Mouse (Mus musculus) B cell, adult 2 months (primary cell): ENCODE measurements around the gene Myo18b.

Experiments
- DNase-seq, 2 experiments: peaks; one replicate each; pipeline ENCODE4 v3.0.0; 2022

Gene Myo18b

DNA sequence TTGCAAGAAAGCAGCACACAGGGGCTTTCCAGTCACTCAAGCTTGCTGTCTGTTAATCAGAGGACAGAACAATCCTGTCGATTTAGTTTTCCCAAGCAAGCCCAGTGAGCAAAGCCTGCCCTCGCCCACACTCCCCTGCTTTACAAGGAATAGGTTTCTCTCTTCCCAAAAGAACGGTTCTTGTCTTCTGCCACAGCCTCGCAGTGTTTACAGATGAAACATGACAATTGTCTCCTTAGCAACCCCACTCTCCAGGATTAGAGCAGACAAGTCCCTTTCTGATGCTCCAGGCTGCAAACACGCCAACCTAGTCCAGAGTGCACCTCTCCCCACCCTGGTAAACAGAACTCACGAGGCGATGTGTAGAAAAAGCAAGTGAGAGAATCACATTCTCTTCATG lies 230.5 kb downstream of the Myo18b start:
- DNase-seq: no peak

DNA sequence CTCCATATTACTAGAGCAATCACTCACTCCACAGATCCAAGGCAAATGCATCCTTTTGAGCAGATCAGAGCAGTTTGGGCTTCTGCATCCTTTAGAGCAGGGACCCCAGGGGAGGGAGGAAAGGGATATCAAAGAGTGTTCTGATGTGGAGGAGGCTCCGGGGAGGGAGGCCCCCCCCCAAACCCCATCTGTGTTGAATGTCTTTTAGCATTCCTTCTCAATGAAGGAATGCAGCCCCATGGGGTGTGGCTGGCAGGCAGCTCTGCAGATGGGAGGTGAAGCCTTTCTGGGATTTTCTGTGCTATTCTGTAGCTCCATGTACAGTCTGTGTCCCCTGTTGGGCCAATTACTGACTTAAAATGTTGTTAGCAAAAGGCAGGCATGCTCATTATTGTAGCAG lies 232.5 kb downstream of the Myo18b start:
- no peak for DNase-seq

DNA sequence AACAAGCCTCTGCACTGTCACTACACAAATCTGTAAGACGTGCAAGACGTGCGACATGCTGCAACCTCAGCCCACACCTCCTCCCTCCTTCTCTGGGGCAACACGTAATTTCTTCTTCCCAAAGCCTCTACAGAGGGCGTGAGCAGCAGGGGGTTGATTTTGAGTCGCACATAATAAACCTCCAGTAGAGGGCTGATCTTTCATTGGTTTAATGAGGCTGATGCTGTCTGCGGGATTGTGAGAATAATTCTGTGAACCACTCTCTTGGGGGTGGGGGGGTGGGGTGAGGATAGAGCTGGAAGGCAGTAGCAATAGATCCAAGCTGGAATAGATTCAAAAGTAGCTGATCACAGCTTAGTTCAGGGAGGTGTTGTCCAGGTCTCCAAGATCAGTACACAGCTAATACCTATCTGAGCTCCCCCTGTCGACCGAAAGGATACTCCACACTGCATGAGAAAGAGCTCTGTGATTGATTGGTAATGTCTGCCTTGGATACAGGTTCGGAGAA lies 235.2 kb downstream of the Myo18b start:
- no peak for DNase-seq

DNA sequence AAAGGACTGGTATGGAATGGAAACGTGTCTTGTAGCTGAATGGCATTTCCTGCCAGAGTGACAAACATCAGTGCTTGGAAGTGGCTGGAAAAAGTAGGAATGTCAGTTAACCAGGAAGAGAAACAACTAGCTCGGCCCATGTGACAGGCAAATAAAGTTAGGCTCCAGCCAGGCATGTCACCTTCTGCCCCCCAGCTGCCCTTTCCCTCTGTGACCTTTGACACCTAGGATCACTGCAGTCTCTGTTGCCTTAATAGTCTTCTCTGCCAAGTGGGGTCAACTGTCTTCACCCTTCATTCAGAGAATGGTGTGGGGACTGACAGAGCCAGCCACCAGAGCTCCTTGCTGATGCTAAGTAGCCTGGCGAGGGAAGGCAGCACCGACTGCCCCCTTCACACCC lies 236.9 kb downstream of the Myo18b start:
- no peak for DNase-seq

GRCm38 (mm10) chr5:112656811-112657210 lies 239.4 kb downstream of the Myo18b start:
- no peak for DNase-seq

- no peak for DNase-seq
Observed at GRCm38 (mm10) chr5:112655986-112656541, 240.1 kb downstream of the Myo18b start.

DNA sequence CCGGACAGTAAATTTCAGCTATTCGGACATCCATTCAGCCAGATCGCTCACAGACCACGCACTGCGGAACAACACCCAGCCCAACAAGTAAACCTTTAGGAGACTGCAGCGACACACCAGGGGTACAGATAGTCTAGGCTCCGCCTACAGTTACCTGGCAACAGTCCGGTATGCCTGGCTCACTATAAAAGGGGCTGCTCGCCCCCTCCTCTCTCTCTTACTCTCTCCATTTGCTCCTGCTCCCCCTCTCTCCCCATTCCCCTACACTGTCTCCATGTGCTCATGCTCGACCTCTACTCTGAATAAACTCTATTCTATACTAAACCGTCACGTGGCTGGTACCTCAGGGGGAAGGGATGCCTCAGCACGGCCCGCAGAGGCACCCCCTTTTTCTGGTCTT lies 240.6 kb downstream of the Myo18b start:
- no peak for DNase-seq

DNA sequence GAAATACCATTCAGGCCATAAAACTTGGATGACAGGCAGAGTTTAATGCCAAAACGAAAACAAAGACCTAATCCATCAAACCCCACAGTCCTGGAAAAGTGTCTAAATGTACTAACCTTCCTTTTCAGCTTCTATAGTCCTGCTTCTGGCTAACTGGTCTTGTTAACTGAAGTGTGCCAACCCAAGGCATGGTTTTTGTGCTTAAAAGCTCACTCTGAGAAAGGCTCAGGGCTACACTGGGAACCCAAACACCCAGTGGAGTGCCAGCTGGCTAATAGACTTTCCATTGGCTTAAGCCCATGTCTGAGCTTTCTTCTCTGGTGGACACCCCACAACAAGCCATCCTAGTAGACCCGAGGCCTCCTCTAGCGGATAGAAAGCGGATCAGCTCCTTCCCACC lies 244.1 kb downstream of the Myo18b start:
- no peak for DNase-seq

- no peak for DNase-seq
Observed at GRCm38 (mm10) chr5:112649164-112649702, 246.9 kb downstream of the Myo18b start.

- DNase-seq: no peak
Observed at GRCm38 (mm10) chr5:112646871-112647270, 249.3 kb downstream of the Myo18b start.

DNA sequence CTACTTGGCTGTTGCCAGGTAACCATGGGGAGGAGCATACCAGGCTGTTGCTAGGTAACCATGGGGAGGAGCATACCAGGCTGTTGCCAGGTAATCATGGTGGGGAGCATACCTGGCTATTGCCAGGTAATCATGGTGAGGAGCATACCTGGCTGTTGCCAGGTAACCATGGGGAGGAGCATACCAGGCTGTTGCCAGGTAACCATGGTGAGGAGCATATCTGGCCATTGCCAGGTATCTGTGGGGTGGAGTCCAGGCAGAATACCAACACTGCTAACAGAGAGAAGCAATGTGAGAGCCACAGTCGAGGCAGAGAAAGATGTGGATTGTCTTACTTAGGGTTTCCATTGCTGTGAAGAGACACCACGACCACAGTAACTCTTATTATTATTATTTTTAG lies 250.6 kb downstream of the Myo18b start:
- DNase-seq: no peak

GRCm38 (mm10) chr5:112643533-112644272 lies 252.5 kb downstream of the Myo18b start:
- DNase-seq: no peak

GRCm38 (mm10) chr5:112642731-112643130 lies 253.4 kb downstream of the Myo18b start:
- DNase-seq: no peak

- no peak for DNase-seq
Observed at GRCm38 (mm10) chr5:112641770-112642169, 254.4 kb downstream of the Myo18b start.

DNA sequence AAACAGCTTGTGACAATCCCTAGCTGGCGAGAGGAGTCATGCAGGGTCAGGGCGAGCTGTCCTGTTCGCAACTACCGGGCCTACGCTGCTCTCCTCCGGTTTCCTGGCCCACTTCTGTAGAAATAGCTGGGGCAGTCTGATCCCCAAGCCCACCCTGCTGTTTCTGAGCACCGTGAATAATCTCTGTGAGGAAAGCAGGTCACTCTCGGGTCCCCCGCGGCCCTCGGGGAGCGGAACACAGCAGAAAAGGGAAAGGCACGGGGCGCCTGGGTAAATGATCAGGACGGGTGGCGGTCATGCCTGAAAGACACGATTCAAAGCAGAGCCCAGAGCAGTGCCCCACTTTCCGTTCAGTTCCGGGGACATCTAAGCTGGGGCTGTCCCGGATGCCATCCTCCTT lies 255.0 kb downstream of the Myo18b start:
- no peak for DNase-seq

DNA sequence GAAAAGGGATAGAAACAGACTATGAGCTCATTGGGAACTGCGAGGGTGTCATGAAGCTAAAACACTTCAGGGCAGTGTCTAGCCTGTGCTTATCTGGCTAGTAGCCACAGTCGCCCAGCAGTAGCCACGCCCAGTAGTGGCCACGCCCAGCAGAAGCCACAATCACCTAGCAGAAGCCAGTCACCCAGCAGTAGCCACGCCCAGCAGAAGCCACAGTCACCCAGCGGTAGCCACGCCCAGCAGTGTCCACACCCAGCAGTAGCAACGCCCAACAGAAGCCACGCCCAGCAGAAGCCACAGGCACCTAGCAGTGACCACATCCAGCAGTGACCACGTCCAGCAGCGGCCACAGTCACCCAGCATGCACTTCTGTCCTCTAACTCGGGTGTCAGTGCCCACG lies 255.5 kb downstream of the Myo18b start:
- DNase-seq: no peak
